Mouse (Mus musculus) bone marrow macrophage, adult 2 months (primary cell): ENCODE measurements at regions not wholly inside any gene's neighbourhood (a gene's known extent, or its start where the extent isn't known, plus 50 kb on each side); places are given as distances from the start of the nearest gene placed in this dataset.

ENCODE experiments used
- CTCF ChIP-seq: IDR thresholded peaks from 2 replicates; pipeline ENCODE4 v1.5.1; 2012; ENCODE audit warnings: low read depth, mild to moderate bottlenecking, low read length, moderate library complexity
- POLR2A ChIP-seq: IDR thresholded peaks from 2 replicates; pipeline ENCODE4 v1.6.1; 2012; ENCODE audit warnings: mild to moderate bottlenecking, low read depth, low read length, borderline replicate concordance

GRCm38 (mm10) chr4:95319036-95319435 lies 238.3 kb upstream of the Fggy start:
- TF ChIP-seq CTCF (no peak), POLR2A (no peak)
